Comparison of ENCODE assay signal across 8 mouse cellular contexts in genomic region chr3:22075887-22076560, GRCm38 (mm10). TPM values are rescaled to one million over a fixed set of nuclear protein-coding genes. Genes with fewer than 3 reads are reported as not detected.
DNase-seq lines count a peak whose midpoint lies in the region; ATAC-seq lines count a peak whose summit lies in the region.

No protein-coding gene starts in this region.

- H3K4me2 ChIP-seq in hindbrain, embryonic 14.5 days (replicated peaks), result peak overlapping the region; percentile 77

- ATAC-seq in hindbrain, embryonic 14.5 days (ENCODE audit: low FRiP score), result peak; percentile 91

- no peaks in the 10 kb centered on the region for H3K36me3 ChIP-seq in hindbrain, embryonic 14.5 days (replicated peaks; ENCODE audit: control insufficient read depth, insufficient read depth)

- H3K9ac ChIP-seq in hindbrain, embryonic 14.5 days, result peak overlapping the region; percentile 80

- WGBS in hindbrain, embryonic 14.5 days, result under 1% methylated on average over 54 of the region's 70 CpGs

- peak overlapping the region; percentile 98 for H3K4me3 ChIP-seq in hindbrain, embryonic 14.5 days (replicated peaks; ENCODE audit: low read length)

- no peaks in the 10 kb centered on the region for H3K27me3 ChIP-seq in hindbrain, embryonic 14.5 days (ENCODE audit: control insufficient read depth, insufficient read depth, low read length)

- DNase-seq in Muller cell, postnatal 12 days (ENCODE audit: inconsistent ontology term), result peak; percentile 90
- DNase-seq in cerebellum, adult 9-10 months, result peak; percentile 79
- peak; percentile 83 to 88 for DNase-seq in frontal cortex, postnatal 10 days (ENCODE audit: low spot score in 2 of 2)
- DNase-seq in hindbrain, embryonic 14.5 days (ENCODE audit: low spot score), result peak; percentile 89
- peak; percentile 75 for DNase-seq in left cerebral cortex, adult 11 months (ENCODE audit: low spot score)
- DNase-seq in lung, postnatal 36 days, result peak; percentile 93
- peak; percentile 89 for DNase-seq in retina, embryonic 14.5 days (ENCODE audit: low spot score)
- DNase-seq in thymus, postnatal 36 days, result peak; percentile 94 to 95

- H3K9me3 ChIP-seq in hindbrain, embryonic 14.5 days (ENCODE audit: control insufficient read depth, low read length), result no peaks in the 10 kb centered on the region

- H3K4me1 ChIP-seq in hindbrain, embryonic 14.5 days (replicated peaks; ENCODE audit: control insufficient read depth, insufficient read depth, low read length), result peaks cover 47% of the 10 kb centered on the region

- H3K27ac ChIP-seq in hindbrain, embryonic 14.5 days, result peak overlapping the region; percentile 99

RNA-seq across cellular contexts. Expression of gene Tbl1xr1, which starts 0.4 kb away (rescaled TPM):
- polyA plus RNA-seq in hindbrain, embryonic 14.5 days (2014; fragmentation: Nextera tagmentation; extraction: Ambion mirVana), result 23.1 and 23.9 TPM in 2 replicates

Comparison
In these comparisons a context has a peak if more than half of its experiments do, and no peak if none do; other contexts are left out.
1. Peak in every context shown above with its lines: DNase-seq, ATAC-seq, H3K4me3 ChIP-seq and H3K27ac ChIP-seq.